Mouse (Mus musculus) hindbrain, postnatal 0 days (tissue): Measurements from ENCODE around the gene Oxtr. TPM values are rescaled to one million over a fixed set of nuclear protein-coding genes. Genes with fewer than 3 reads are reported as not detected.

Experiments
- ATAC-seq: fragments of 200-750 bp; cut with Nextera tagmentation; 2 replicates; pipeline ENCODE4 v1.8.0; 2017; ENCODE audit warnings: mild to moderate bottlenecking, moderate TSS enrichment, moderate library complexity
- DNase-seq: peaks from one replicate; pipeline ENCODE4 v3.0.0-alpha.2; 2015; ENCODE audit warnings: low spot score
- H3K27ac ChIP-seq: fragments of 300-500 bp; sonication (generic); 2 replicates; pipeline ENCODE4 v1.5.1; 2014; ENCODE audit warnings: mild to moderate bottlenecking
- H3K27me3 ChIP-seq: fragments of 300-500 bp; sonication (generic); 2 replicates; pipeline ENCODE4 v1.6.1; 2014; ENCODE audit warnings: low read length, mixed read lengths; ENCODE audit not compliant: insufficient read depth
- H3K36me3 ChIP-seq: fragments of 300-500 bp; sonication (generic); 2 replicates; pipeline ENCODE4 v1.6.1; 2014; ENCODE audit warnings: low read length, mixed read lengths; ENCODE audit not compliant: insufficient read depth
- H3K4me1 ChIP-seq: fragments of 300-500 bp; sonication (generic); 2 replicates; pipeline ENCODE4 v1.6.1; 2014; ENCODE audit warnings: antibody characterized with exemption, low read length, mixed read lengths; ENCODE audit not compliant: insufficient read depth
- H3K4me2 ChIP-seq: fragments of 300-500 bp; sonication (generic); 2 replicates; pipeline ENCODE4 v1.6.1; 2014; ENCODE audit warnings: low read depth, mild to moderate bottlenecking, low read length, moderate library complexity, mixed read lengths
- H3K4me3 ChIP-seq: fragments of 300-500 bp; sonication (generic); 2 replicates; pipeline ENCODE4 v1.5.1; 2014; ENCODE audit warnings: low read length
- H3K9ac ChIP-seq: fragments of 300-500 bp; sonication (generic); replicated peaks from 2 replicates; pipeline ENCODE4 v1.6.1; 2014; ENCODE audit warnings: mild to moderate bottlenecking, low read length, moderate library complexity, mixed read lengths
- H3K9me3 ChIP-seq: fragments of 300-500 bp; sonication (generic); 2 replicates; pipeline ENCODE4 v1.6.1; 2016; ENCODE audit warnings: low read length, mixed read lengths
- CTCF ChIP-seq: IDR thresholded peaks from 2 replicates; pipeline ENCODE4 v1.5.1; 2016; ENCODE audit warnings: antibody characterized with exemption, control low read depth, low read depth
- WGBS: fragments of 180-500 bp; shearing (Covaris S2); extraction: QIAGEN DNeasy Blood & Tissue Kit; methylation state at CpG from one replicate; pipeline ENCODE4 v1.1.7; 2014; 5-methylcytosine and 5-hydroxymethylcytosine counted together
- polyA plus RNA-seq: library from polyadenylated mRNA; unstranded; fragments of >200 nt; fragmentation: Nextera tagmentation; extraction: Ambion mirVana; gene quantifications from 2 replicates; pipeline ENCODE4 v1.2.1, GENCODE M21; 2015
- total RNA-seq: library from RNA; depleted of rRNA; stranded (reverse); fragments of >200 nt; gene quantifications from 2 replicates; pipeline ENCODE4 v1.2.3, GENCODE M21; 2014; rRNA removed

Gene Oxtr
- total RNA-seq = 5.2 and 8.4 TPM in 2 replicates
- polyA plus RNA-seq = 2.2 and 2.7 TPM in 2 replicates

GRCm38 (mm10) chr6:112489910-112490559 is at the start of gene Oxtr:
Gene Oxtr (minus strand): TSS chr6:112489943.
- 9% methylated on average over 24 of the region's 24 CpGs for WGBS
- peaks cover 7% of the 10 kb centered on the region; the same call in 1 of the 2 replicates for H3K4me1 ChIP-seq
- TF ChIP-seq CTCF = no peak
- DNase-seq = no peak
- peak within 1 kb of the TSS; percentile 34 for H3K4me3 ChIP-seq
- H3K9ac ChIP-seq = no peak within 1 kb of the TSS; the same call in 1 of the 2 replicates
- H3K27ac ChIP-seq = no peak within 1 kb of the TSS
- H3K4me2 ChIP-seq = peak within 1 kb of the TSS; percentile 66
- H3K9me3 ChIP-seq = no peaks in the 10 kb centered on the region
- peaks cover 23% of the 10 kb centered on the region for H3K27me3 ChIP-seq
- peak; percentile 21; the same call in 1 of the 2 replicates for ATAC-seq
- H3K36me3 ChIP-seq = no peaks in the 10 kb centered on the region

GRCm38 (mm10) chr6:112525434-112525833 is 35.7 kb upstream of the Oxtr start:
- ATAC-seq = no peak
- Histone ChIP-seq H3K4me3 (no peak overlapping the region), H3K36me3 (no peaks in the 10 kb centered on the region), H3K9ac (no peak overlapping the region), H3K27ac (no peak overlapping the region), H3K9me3 (no peaks in the 10 kb centered on the region), H3K27me3 (no peaks in the 10 kb centered on the region), H3K4me1 (no peaks in the 10 kb centered on the region), H3K4me2 (no peak overlapping the region)
- 67% methylated on average over 5 of the region's 5 CpGs for WGBS
- DNase-seq = no peak
- no peak for TF ChIP-seq CTCF

- DNase-seq = no peak
Measured at GRCm38 (mm10) chr6:112524459-112524858, 34.7 kb upstream of the Oxtr start.

GRCm38 (mm10) chr6:112517991-112518390 is 28.2 kb upstream of the Oxtr start:
- 83% methylated on average over 3 of the region's 3 CpGs for WGBS
- DNase-seq (no peak), ATAC-seq (no peak)
- no peak overlapping the region for H3K9ac ChIP-seq
- H3K9me3 ChIP-seq = no peaks in the 10 kb centered on the region
- H3K27me3 ChIP-seq = peaks cover 4% of the 10 kb centered on the region; the same call in 1 of the 2 replicates
- H3K4me1 ChIP-seq = no peaks in the 10 kb centered on the region
- H3K36me3 ChIP-seq = no peaks in the 10 kb centered on the region
- no peak overlapping the region for H3K4me3 ChIP-seq
- no peak for TF ChIP-seq CTCF
- no peak overlapping the region for H3K27ac ChIP-seq
- H3K4me2 ChIP-seq = no peak overlapping the region

More at GRCm38 (mm10) chr6:112524459-112524858, 34.7 kb upstream of the Oxtr start:
- Histone ChIP-seq H3K9ac (no peak overlapping the region), H3K36me3 (no peaks in the 10 kb centered on the region), H3K4me1 (no peaks in the 10 kb centered on the region), H3K27ac (no peak overlapping the region), H3K9me3 (no peaks in the 10 kb centered on the region), H3K4me2 (no peak overlapping the region), H3K27me3 (no peaks in the 10 kb centered on the region), H3K4me3 (no peak overlapping the region)
- TF ChIP-seq CTCF = no peak
- no peak for ATAC-seq
- 57% methylated on average over 10 of the region's 10 CpGs for WGBS

GRCm38 (mm10) chr6:112517572-112517971 is 27.8 kb upstream of the Oxtr start:
- Histone ChIP-seq H3K9ac (no peak overlapping the region), H3K4me3 (no peak overlapping the region), H3K4me1 (no peaks in the 10 kb centered on the region), H3K36me3 (no peaks in the 10 kb centered on the region), H3K27ac (no peak overlapping the region), H3K4me2 (no peak overlapping the region), H3K27me3 (peaks cover 4% of the 10 kb centered on the region; the same call in 1 of the 2 replicates), H3K9me3 (no peaks in the 10 kb centered on the region)
- no peak for TF ChIP-seq CTCF
- no peak for ATAC-seq
- no peak for DNase-seq
- WGBS = 79% methylated on average over 3 of the region's 3 CpGs

GRCm38 (mm10) chr6:112516496-112516895 is 26.8 kb upstream of the Oxtr start:
- Histone ChIP-seq H3K4me2 (no peak overlapping the region), H3K9ac (no peak overlapping the region), H3K9me3 (no peaks in the 10 kb centered on the region), H3K27me3 (peaks cover 4% of the 10 kb centered on the region; the same call in 1 of the 2 replicates), H3K4me1 (no peaks in the 10 kb centered on the region), H3K27ac (no peak overlapping the region), H3K36me3 (no peaks in the 10 kb centered on the region), H3K4me3 (no peak overlapping the region)
- ATAC-seq = peak; percentile 70
- no peak for TF ChIP-seq CTCF
- 0% methylated on average over 1 of the region's 1 CpGs for WGBS
- peak; percentile 38 for DNase-seq

- Histone ChIP-seq H3K36me3 (no peaks in the 10 kb centered on the region), H3K9ac (no peak overlapping the region), H3K4me3 (no peak overlapping the region), H3K27ac (no peak overlapping the region), H3K4me2 (no peak overlapping the region), H3K9me3 (no peaks in the 10 kb centered on the region), H3K27me3 (peaks cover 4% of the 10 kb centered on the region; the same call in 1 of the 2 replicates), H3K4me1 (no peaks in the 10 kb centered on the region)
- ATAC-seq (no peak), DNase-seq (no peak)
- TF ChIP-seq CTCF = no peak
- 86% methylated on average over 6 of the region's 6 CpGs for WGBS
Measured at GRCm38 (mm10) chr6:112514591-112514990, 24.8 kb upstream of the Oxtr start.
